Mouse (Mus musculus): ENCODE measurements around the gene Fam206a. TPM values are rescaled to one million over a fixed set of nuclear protein-coding genes. Genes with fewer than 3 reads are reported as not detected.

The Fam206a gene
- total RNA-seq (2014; rRNA removed), result 10.0 and 12.3 TPM in 2 replicates
- 8.0 and 11.1 TPM in 2 replicates for polyA plus RNA-seq (2015; fragmentation: Nextera tagmentation; extraction: Ambion mirVana)

- TF ChIP-seq CTCF (IDR thresholded peaks at IDR 0.05; ENCODE audit: low read depth), result 0 out of 2 replicates have a peak, but pooled peaks have one; percentile 1
- ATAC-seq, result peak; percentile 97
- Histone ChIP-seq H3K4me3 (ENCODE audit: low read depth, low read length) (peak within 1 kb of the TSS; percentile 88), H3K27me3 (ENCODE audit: insufficient read depth, low read length) (no peaks in the 10 kb centered on the region), H3K36me3 (ENCODE audit: insufficient read depth) (peaks cover 40% of the 10 kb centered on the region), H3K4me1 (ENCODE audit: insufficient read depth) (peaks cover 22% of the 10 kb centered on the region), H3K27ac (ENCODE audit: low read depth, low read length) (peak within 1 kb of the TSS; percentile 85), H3K4me2 (ENCODE audit: low read depth) (peak within 1 kb of the TSS; percentile 54), H3K9ac (peak within 1 kb of the TSS; percentile 85), H3K9me3 (ENCODE audit: low read length) (no peaks in the 10 kb centered on the region)
- DNase-seq, result peak; percentile 98
- WGBS, result under 1% methylated on average over 72 of the region's 72 CpGs
Measured at GRCm38 (mm10) chr4:56801907-56802668, at the start of gene Fam206a, which contains the start of gene Elp1. Fam206a (plus strand) TSS chr4:56802345. Elp1 (minus strand) TSS chr4:56802331.

GRCm38 (mm10) chr4:56756021-56756420, 46.1 kb upstream of the Fam206a start:
- WGBS, result 88% methylated on average over 5 of the region's 5 CpGs
- Histone ChIP-seq H3K9ac (no peak overlapping the region), H3K27me3 (ENCODE audit: insufficient read depth, low read length) (no peaks in the 10 kb centered on the region), H3K4me2 (ENCODE audit: low read depth) (no peak overlapping the region), H3K27ac (ENCODE audit: low read depth, low read length) (no peak overlapping the region), H3K9me3 (ENCODE audit: low read length) (no peaks in the 10 kb centered on the region), H3K36me3 (ENCODE audit: insufficient read depth) (peaks cover 90% of the 10 kb centered on the region), H3K4me3 (ENCODE audit: low read depth, low read length) (no peak overlapping the region), H3K4me1 (ENCODE audit: insufficient read depth) (no peaks in the 10 kb centered on the region)
- DNase-seq (no peak), ATAC-seq (no peak)
- no peak for TF ChIP-seq CTCF (IDR thresholded peaks at IDR 0.05; ENCODE audit: low read depth)

- Histone ChIP-seq H3K4me3 (ENCODE audit: low read depth, low read length) (no peak overlapping the region), H3K4me1 (ENCODE audit: insufficient read depth) (no peaks in the 10 kb centered on the region), H3K4me2 (ENCODE audit: low read depth) (no peak overlapping the region), H3K36me3 (ENCODE audit: insufficient read depth) (peaks cover 89% of the 10 kb centered on the region), H3K27ac (ENCODE audit: low read depth, low read length) (no peak overlapping the region), H3K27me3 (ENCODE audit: insufficient read depth, low read length) (no peaks in the 10 kb centered on the region), H3K9me3 (ENCODE audit: low read length) (no peaks in the 10 kb centered on the region), H3K9ac (no peak overlapping the region)
- WGBS, result 94% methylated on average over 10 of the region's 10 CpGs
- TF ChIP-seq CTCF (IDR thresholded peaks at IDR 0.05; ENCODE audit: low read depth), result no peak
- ATAC-seq, result no peak
- DNase-seq, result no peak
Measured at GRCm38 (mm10) chr4:56756966-56757600, 45.1 kb upstream of the Fam206a start.

- Histone ChIP-seq H3K9me3 (ENCODE audit: low read length) (no peaks in the 10 kb centered on the region), H3K4me2 (ENCODE audit: low read depth) (no peak overlapping the region), H3K27ac (ENCODE audit: low read depth, low read length) (no peak overlapping the region), H3K4me1 (ENCODE audit: insufficient read depth) (no peaks in the 10 kb centered on the region), H3K9ac (no peak overlapping the region), H3K4me3 (ENCODE audit: low read depth, low read length) (no peak overlapping the region), H3K36me3 (ENCODE audit: insufficient read depth) (peaks cover 93% of the 10 kb centered on the region), H3K27me3 (ENCODE audit: insufficient read depth, low read length) (no peaks in the 10 kb centered on the region)
- DNase-seq (no peak), ATAC-seq (no peak)
- WGBS, result 97% methylated on average over 1 of the region's 1 CpGs
- no peak for TF ChIP-seq CTCF (IDR thresholded peaks at IDR 0.05; ENCODE audit: low read depth)
Measured at GRCm38 (mm10) chr4:56757693-56758092, 44.5 kb upstream of the Fam206a start.

- TF ChIP-seq CTCF (IDR thresholded peaks at IDR 0.05; ENCODE audit: low read depth), result no peak
- Histone ChIP-seq H3K9me3 (ENCODE audit: low read length) (no peaks in the 10 kb centered on the region), H3K36me3 (ENCODE audit: insufficient read depth) (peaks cover 85% of the 10 kb centered on the region), H3K4me3 (ENCODE audit: low read depth, low read length) (no peak overlapping the region), H3K4me2 (ENCODE audit: low read depth) (no peak overlapping the region), H3K27me3 (ENCODE audit: insufficient read depth, low read length) (no peaks in the 10 kb centered on the region), H3K9ac (no peak overlapping the region), H3K27ac (ENCODE audit: low read depth, low read length) (no peak overlapping the region), H3K4me1 (ENCODE audit: insufficient read depth) (no peaks in the 10 kb centered on the region)
- WGBS, result 85% methylated on average over 5 of the region's 5 CpGs
- DNase-seq (no peak), ATAC-seq (no peak)
Measured at GRCm38 (mm10) chr4:56767861-56768284, 34.3 kb upstream of the Fam206a start.

- H3K9ac ChIP-seq, result no peak overlapping the region
- H3K4me3 ChIP-seq (ENCODE audit: low read depth, low read length), result no peak overlapping the region
- ATAC-seq (no peak), DNase-seq (no peak)
- WGBS, result 93% methylated on average over 7 of the region's 7 CpGs
- H3K27ac ChIP-seq (ENCODE audit: low read depth, low read length), result no peak overlapping the region
- no peaks in the 10 kb centered on the region for H3K27me3 ChIP-seq (ENCODE audit: insufficient read depth, low read length)
- no peaks in the 10 kb centered on the region for H3K9me3 ChIP-seq (ENCODE audit: low read length)
- H3K4me1 ChIP-seq (ENCODE audit: insufficient read depth), result no peaks in the 10 kb centered on the region
- H3K4me2 ChIP-seq (ENCODE audit: low read depth), result no peak overlapping the region
- no peak for TF ChIP-seq CTCF (IDR thresholded peaks at IDR 0.05; ENCODE audit: low read depth)
- peaks cover 89% of the 10 kb centered on the region for H3K36me3 ChIP-seq (ENCODE audit: insufficient read depth)
Measured at GRCm38 (mm10) chr4:56768913-56769312, 33.2 kb upstream of the Fam206a start.

GRCm38 (mm10) chr4:56771065-56771464, 31.1 kb upstream of the Fam206a start:
- no peaks in the 10 kb centered on the region for H3K9me3 ChIP-seq (ENCODE audit: low read length)
- ATAC-seq (no peak), DNase-seq (no peak)
- H3K27me3 ChIP-seq (ENCODE audit: insufficient read depth, low read length), result no peaks in the 10 kb centered on the region
- 76% methylated on average over 1 of the region's 1 CpGs for WGBS
- H3K4me3 ChIP-seq (ENCODE audit: low read depth, low read length), result no peak overlapping the region
- H3K4me2 ChIP-seq (ENCODE audit: low read depth), result no peak overlapping the region
- no peak overlapping the region for H3K27ac ChIP-seq (ENCODE audit: low read depth, low read length)
- no peak for TF ChIP-seq CTCF (IDR thresholded peaks at IDR 0.05; ENCODE audit: low read depth)
- H3K9ac ChIP-seq, result no peak overlapping the region
- peaks cover 86% of the 10 kb centered on the region for H3K36me3 ChIP-seq (ENCODE audit: insufficient read depth)
- no peaks in the 10 kb centered on the region for H3K4me1 ChIP-seq (ENCODE audit: insufficient read depth)

Measured in forebrain, postnatal 0 days (tissue).